Mouse (Mus musculus): Measurements from ENCODE around the gene Mtor. TPM values are rescaled to one million over a fixed set of nuclear protein-coding genes. Genes with fewer than 3 reads are reported as not detected.

The Mtor gene
- polyA plus RNA-seq, 1 experiment from 2014 or later = 27.2 TPM

DNA sequence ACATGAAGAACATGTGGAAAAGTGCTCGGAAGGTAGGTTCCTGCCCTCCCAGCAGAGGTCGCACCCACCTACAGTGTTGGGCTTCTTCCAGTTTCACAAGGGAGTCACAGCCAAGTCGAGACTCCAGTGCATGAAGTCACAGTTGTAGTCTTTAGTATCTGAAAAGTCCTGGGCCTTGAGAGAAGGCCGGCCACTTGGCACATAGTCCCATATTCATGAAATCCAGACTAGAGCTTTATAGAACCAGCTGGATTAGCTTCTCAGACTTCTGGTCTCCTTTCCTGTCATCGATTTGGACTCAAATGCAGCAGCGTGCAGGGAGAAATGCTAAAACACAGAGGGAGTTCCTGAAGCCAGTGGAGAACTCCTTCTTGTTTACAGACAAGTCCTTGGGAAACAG lies 82.4 kb downstream of the Mtor start:
- Histone ChIP-seq H3K36me3 (ENCODE audit: control insufficient read depth, insufficient read depth, low read length) (peaks cover 84% of the 10 kb centered on the region), H3K4me3 (ENCODE audit: low read length) (no peak overlapping the region), H3K27ac (ENCODE audit: low read depth, low read length) (no peak overlapping the region), H3K27me3 (ENCODE audit: control insufficient read depth, insufficient read depth, low read length) (no peaks in the 10 kb centered on the region), H3K9me3 (ENCODE audit: control insufficient read depth, low read length) (no peaks in the 10 kb centered on the region), H3K4me1 (ENCODE audit: control insufficient read depth, insufficient read depth, low read length) (no peaks in the 10 kb centered on the region), H3K9ac (ENCODE audit: low read depth, low read length) (no peak overlapping the region), H3K4me2 (replicated peaks; ENCODE audit: low read depth, low read length) (no peak overlapping the region)
- no peak for ATAC-seq (ENCODE audit: low FRiP score, low TSS enrichment)
- 93% methylated on average over 6 of the region's 6 CpGs for WGBS

DNA sequence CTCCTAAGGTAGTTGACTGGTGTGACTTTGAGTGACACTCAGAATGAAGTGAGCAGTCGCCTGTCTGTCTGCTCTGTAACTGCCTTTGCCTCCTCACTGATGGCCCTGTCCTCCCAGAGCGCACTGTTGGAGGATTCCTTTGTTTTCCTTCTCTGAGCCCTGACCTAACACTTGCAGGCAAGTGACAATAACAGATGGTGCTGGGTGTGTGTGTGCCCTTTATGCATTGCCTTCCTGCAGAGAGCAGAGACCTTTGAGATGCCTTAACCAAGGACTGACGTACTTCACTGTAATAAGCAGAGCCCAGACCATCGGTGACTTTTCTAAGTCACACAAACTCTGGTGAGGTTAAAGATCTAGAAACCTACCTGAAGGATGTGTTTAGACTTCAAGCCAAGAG lies 82.9 kb downstream of the Mtor start:
- ATAC-seq (ENCODE audit: low FRiP score, low TSS enrichment) = no peak
- H3K27ac ChIP-seq (ENCODE audit: low read depth, low read length) = no peak overlapping the region
- peaks cover 84% of the 10 kb centered on the region for H3K36me3 ChIP-seq (ENCODE audit: control insufficient read depth, insufficient read depth, low read length)
- no peaks in the 10 kb centered on the region for H3K9me3 ChIP-seq (ENCODE audit: control insufficient read depth, low read length)
- no peaks in the 10 kb centered on the region for H3K4me1 ChIP-seq (ENCODE audit: control insufficient read depth, insufficient read depth, low read length)
- H3K27me3 ChIP-seq (ENCODE audit: control insufficient read depth, insufficient read depth, low read length) = no peaks in the 10 kb centered on the region
- no peak overlapping the region for H3K4me3 ChIP-seq (ENCODE audit: low read length)
- H3K4me2 ChIP-seq (replicated peaks; ENCODE audit: low read depth, low read length) = no peak overlapping the region
- H3K9ac ChIP-seq (ENCODE audit: low read depth, low read length) = no peak overlapping the region
- 63% methylated on average over 4 of the region's 4 CpGs for WGBS

DNA sequence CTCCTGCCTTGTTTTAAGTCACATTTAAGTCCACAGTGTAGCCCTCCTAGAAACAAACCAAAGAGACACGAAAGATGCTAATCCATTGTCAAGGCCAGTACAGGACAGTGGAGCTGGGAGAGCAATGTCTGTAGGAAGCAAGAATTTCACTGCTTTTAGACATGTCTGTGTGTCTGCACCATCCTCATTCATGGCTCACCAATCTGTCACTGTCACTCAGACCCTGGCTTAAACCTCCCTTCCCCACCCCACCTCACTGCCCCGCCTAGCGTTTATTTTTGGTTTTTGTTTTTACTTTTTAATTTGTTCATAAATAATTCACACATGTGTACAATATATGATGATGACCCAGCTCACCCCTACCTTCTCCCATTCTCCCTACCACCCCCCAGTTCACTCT lies 84.1 kb downstream of the Mtor start:
- H3K36me3 ChIP-seq (ENCODE audit: control insufficient read depth, insufficient read depth, low read length) = peaks cover 86% of the 10 kb centered on the region
- no peaks in the 10 kb centered on the region for H3K27me3 ChIP-seq (ENCODE audit: control insufficient read depth, insufficient read depth, low read length)
- H3K4me3 ChIP-seq (ENCODE audit: low read length) = no peak overlapping the region
- no peak overlapping the region for H3K27ac ChIP-seq (ENCODE audit: low read depth, low read length)
- H3K9me3 ChIP-seq (ENCODE audit: control insufficient read depth, low read length) = no peaks in the 10 kb centered on the region
- no peak for ATAC-seq (ENCODE audit: low FRiP score, low TSS enrichment)
- 94% methylated on average over 3 of the region's 3 CpGs for WGBS
- H3K9ac ChIP-seq (ENCODE audit: low read depth, low read length) = no peak overlapping the region
- no peaks in the 10 kb centered on the region for H3K4me1 ChIP-seq (ENCODE audit: control insufficient read depth, insufficient read depth, low read length)
- H3K4me2 ChIP-seq (replicated peaks; ENCODE audit: low read depth, low read length) = no peak overlapping the region

DNA sequence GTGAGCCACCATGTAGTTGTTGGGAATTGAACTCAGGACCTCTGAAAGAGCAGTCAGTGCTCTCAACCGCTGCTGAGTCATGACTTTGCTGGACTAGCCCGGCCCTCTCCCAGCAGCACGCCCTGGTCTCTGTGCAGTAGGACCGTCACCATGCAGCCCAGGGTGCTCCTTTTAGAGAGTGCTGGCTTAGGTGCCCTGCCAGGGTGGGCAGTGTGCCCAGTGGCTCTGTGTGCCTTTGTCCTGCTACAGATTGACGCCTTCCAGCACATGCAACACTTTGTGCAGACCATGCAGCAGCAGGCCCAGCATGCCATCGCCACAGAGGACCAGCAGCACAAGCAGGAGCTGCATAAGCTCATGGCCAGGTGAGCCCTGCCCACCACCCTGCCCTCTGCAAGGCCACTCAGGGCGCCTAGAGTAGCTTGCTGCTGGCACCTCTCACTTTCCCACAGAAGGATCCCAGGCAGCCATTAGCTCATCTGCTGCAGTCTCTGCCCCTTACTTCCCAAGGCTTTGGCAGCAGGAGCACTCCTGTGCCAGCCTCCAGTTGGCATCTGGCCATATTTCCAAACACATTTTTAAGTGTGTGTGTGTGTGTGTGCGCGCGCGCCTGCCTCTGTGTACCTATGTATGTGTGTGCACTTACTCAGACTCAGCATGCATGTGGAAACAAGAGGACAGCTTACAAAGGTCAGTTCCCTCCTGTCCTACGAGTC lies 85.4 kb downstream of the Mtor start:
- WGBS = 89% methylated on average over 12 of the region's 12 CpGs
- Histone ChIP-seq H3K36me3 (ENCODE audit: control insufficient read depth, insufficient read depth, low read length) (peaks cover 90% of the 10 kb centered on the region), H3K27me3 (ENCODE audit: control insufficient read depth, insufficient read depth, low read length) (no peaks in the 10 kb centered on the region), H3K4me3 (ENCODE audit: low read length) (no peak overlapping the region), H3K27ac (ENCODE audit: low read depth, low read length) (no peak overlapping the region), H3K9ac (ENCODE audit: low read depth, low read length) (no peak overlapping the region), H3K9me3 (ENCODE audit: control insufficient read depth, low read length) (no peaks in the 10 kb centered on the region), H3K4me2 (replicated peaks; ENCODE audit: low read depth, low read length) (no peak overlapping the region), H3K4me1 (ENCODE audit: control insufficient read depth, insufficient read depth, low read length) (no peaks in the 10 kb centered on the region)
- no peak for ATAC-seq (ENCODE audit: low FRiP score, low TSS enrichment)

DNA sequence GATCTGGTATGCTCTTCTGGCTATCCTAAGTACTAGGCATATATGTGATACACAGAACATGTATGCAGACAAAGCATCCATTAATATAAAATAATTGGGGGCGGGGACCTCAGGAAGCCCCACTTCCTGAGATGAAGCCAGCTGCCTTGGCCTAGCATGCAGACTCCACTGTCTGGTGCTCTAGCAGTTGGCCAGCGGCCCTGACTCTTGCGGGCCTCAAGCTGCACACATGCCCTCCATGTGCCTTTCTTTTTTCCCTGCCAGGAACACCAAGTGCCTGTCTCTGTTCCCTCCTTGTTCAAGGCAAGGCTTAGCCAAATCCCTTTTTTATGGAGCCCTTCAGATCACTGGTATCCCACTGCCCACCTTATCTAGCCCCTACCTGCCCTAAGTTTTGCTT lies 87.5 kb downstream of the Mtor start:
- Histone ChIP-seq H3K4me3 (ENCODE audit: low read length) (no peak overlapping the region), H3K9ac (ENCODE audit: low read depth, low read length) (no peak overlapping the region), H3K4me1 (ENCODE audit: control insufficient read depth, insufficient read depth, low read length) (no peaks in the 10 kb centered on the region), H3K4me2 (replicated peaks; ENCODE audit: low read depth, low read length) (no peak overlapping the region), H3K36me3 (ENCODE audit: control insufficient read depth, insufficient read depth, low read length) (peaks cover 95% of the 10 kb centered on the region), H3K27me3 (ENCODE audit: control insufficient read depth, insufficient read depth, low read length) (no peaks in the 10 kb centered on the region), H3K9me3 (ENCODE audit: control insufficient read depth, low read length) (no peaks in the 10 kb centered on the region), H3K27ac (ENCODE audit: low read depth, low read length) (no peak overlapping the region)
- ATAC-seq (ENCODE audit: low FRiP score, low TSS enrichment) = no peak
- 93% methylated on average over 3 of the region's 3 CpGs for WGBS

DNA sequence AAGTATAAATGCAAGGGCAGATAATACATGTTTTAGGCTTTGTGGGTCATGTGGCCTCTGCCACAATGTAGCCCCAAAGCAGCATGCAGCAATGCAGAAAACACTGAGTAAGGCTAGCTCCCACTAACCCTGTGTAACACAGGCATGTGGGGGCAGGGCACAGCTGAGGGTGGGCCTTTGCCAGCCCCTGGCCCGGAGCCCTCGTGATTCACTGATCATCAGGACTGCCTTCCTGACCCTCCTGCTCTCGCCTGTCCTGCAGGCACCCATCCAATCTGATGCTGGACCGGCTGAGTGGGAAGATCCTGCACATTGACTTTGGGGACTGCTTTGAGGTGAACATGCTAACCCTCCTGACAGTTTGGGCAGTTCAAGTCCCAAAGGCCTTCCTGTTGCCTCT lies 100.7 kb downstream of the Mtor start:
- H3K27ac ChIP-seq (ENCODE audit: low read depth, low read length) = no peak overlapping the region
- 84% methylated on average over 4 of the region's 4 CpGs for WGBS
- H3K4me1 ChIP-seq (ENCODE audit: control insufficient read depth, insufficient read depth, low read length) = no peaks in the 10 kb centered on the region
- no peaks in the 10 kb centered on the region for H3K9me3 ChIP-seq (ENCODE audit: control insufficient read depth, low read length)
- no peaks in the 10 kb centered on the region for H3K27me3 ChIP-seq (ENCODE audit: control insufficient read depth, insufficient read depth, low read length)
- H3K4me3 ChIP-seq (ENCODE audit: low read length) = no peak overlapping the region
- no peak for ATAC-seq (ENCODE audit: low FRiP score, low TSS enrichment)
- H3K9ac ChIP-seq (ENCODE audit: low read depth, low read length) = no peak overlapping the region
- H3K4me2 ChIP-seq (replicated peaks; ENCODE audit: low read depth, low read length) = no peak overlapping the region
- peaks cover 81% of the 10 kb centered on the region for H3K36me3 ChIP-seq (ENCODE audit: control insufficient read depth, insufficient read depth, low read length)

DNA sequence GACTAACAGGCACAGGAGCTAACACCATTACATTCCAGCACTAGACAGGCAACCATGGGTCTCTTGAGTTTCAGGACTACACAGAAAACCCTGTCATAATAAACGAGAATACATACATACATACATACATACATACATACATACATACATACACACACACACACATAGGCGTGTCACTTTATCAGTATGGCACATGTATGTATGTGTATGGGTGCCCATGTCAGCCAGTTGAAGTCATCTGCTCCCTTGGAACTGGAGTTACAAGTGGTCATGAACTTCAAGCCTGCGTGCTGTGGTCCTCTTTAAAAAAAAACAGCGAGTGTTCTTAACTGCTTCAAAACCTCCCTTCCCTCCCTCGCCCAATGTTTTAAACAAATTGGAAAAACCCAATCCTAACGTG lies 109.4 kb downstream of the Mtor start:
- H3K36me3 ChIP-seq (ENCODE audit: control insufficient read depth, insufficient read depth, low read length) = peaks cover 56% of the 10 kb centered on the region
- ATAC-seq (ENCODE audit: low FRiP score, low TSS enrichment) = peak; percentile 46
- 0 out of 2 replicates have a peak, but pooled peaks cover 3% of the 10 kb centered on the region for H3K4me1 ChIP-seq (ENCODE audit: control insufficient read depth, insufficient read depth, low read length)
- H3K4me2 ChIP-seq (replicated peaks; ENCODE audit: low read depth, low read length) = peak overlapping the region; percentile 70
- H3K27me3 ChIP-seq (ENCODE audit: control insufficient read depth, insufficient read depth, low read length) = no peaks in the 10 kb centered on the region
- peak overlapping the region; percentile 93 for H3K4me3 ChIP-seq (ENCODE audit: low read length)
- peak overlapping the region; percentile 92 for H3K27ac ChIP-seq (ENCODE audit: low read depth, low read length)
- no peaks in the 10 kb centered on the region for H3K9me3 ChIP-seq (ENCODE audit: control insufficient read depth, low read length)
- H3K9ac ChIP-seq (ENCODE audit: low read depth, low read length) = peak overlapping the region; percentile 97
- WGBS = 36% methylated on average over 6 of the region's 6 CpGs

DNA sequence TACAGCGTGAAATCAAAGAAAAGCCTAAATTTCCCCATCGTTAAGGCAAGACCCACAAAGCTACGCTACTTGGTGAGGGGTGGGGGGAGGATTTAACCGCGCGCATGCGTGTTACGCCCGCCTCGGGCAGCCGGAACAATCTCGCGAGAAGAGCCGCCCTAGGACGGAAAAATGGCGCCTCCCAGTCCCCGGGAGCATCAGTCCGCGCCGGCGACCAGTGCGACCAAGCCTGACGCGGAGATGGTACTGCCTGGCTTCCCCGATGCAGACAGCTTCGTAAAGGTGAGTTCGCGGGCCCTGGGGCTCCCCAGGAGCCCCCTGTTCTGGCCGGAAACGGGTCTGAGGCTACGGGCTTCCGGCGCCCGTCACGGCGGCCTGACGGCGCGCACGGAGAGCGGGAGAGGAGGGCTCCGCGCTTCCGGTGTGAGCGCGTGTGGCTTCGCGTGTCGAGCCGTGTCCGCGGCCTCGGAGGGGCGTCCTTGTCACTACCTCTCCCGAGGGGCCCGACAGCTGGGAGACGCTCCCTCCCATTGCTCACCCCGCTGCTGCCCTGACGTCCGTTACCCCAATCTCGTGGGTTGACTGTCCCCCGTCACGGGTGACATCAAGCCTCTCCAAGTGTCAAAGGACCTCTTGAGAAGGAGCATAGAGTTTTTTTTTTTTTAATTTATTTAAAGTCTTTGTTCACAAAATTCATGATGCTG lies 110.0 kb downstream of the Mtor start, which contains the start of gene Exosc10:
Gene Exosc10, plus strand, starts transcription at position 133 of the 704 bp plus-strand sequence.
- Histone ChIP-seq H3K9me3 (ENCODE audit: control insufficient read depth, low read length) (no peaks in the 10 kb centered on the region), H3K4me2 (replicated peaks; ENCODE audit: low read depth, low read length) (peak within 1 kb of the TSS; percentile 70), H3K27ac (ENCODE audit: low read depth, low read length) (peak within 1 kb of the TSS; percentile 92), H3K36me3 (ENCODE audit: control insufficient read depth, insufficient read depth, low read length) (peaks cover 56% of the 10 kb centered on the region), H3K4me1 (ENCODE audit: control insufficient read depth, insufficient read depth, low read length) (0 out of 2 replicates have a peak, but pooled peaks cover 3% of the 10 kb centered on the region), H3K9ac (ENCODE audit: low read depth, low read length) (peak within 1 kb of the TSS; percentile 97), H3K4me3 (ENCODE audit: low read length) (peak within 1 kb of the TSS; percentile 93), H3K27me3 (ENCODE audit: control insufficient read depth, insufficient read depth, low read length) (no peaks in the 10 kb centered on the region)
- under 1% methylated on average over 59 of the region's 63 CpGs for WGBS
- peak; percentile 94 for ATAC-seq (ENCODE audit: low FRiP score, low TSS enrichment)

DNA sequence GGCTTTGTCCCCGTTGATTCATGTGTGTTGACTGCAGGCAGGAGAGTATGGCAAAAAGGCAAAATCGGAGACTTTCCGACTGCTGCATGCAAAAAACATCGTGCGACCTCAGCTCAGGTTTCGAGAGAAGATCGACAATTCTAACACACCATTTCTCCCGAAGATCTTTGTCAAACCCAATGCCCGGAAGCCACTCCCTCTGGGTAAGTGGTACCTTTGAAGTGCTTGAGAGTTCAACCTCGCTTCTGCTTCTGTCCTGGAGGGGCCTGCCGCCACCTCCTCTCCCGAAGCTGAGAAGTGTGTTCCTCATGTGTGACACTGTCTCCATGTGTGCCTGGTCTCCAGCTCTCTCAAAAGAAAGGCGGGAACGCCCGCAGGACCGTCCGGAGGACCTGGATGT lies 114.3 kb downstream of the Mtor start:
- no peaks in the 10 kb centered on the region for H3K9me3 ChIP-seq (ENCODE audit: control insufficient read depth, low read length)
- no peak overlapping the region for H3K4me3 ChIP-seq (ENCODE audit: low read length)
- no peak for ATAC-seq (ENCODE audit: low FRiP score, low TSS enrichment)
- no peak overlapping the region for H3K4me2 ChIP-seq (replicated peaks; ENCODE audit: low read depth, low read length)
- H3K9ac ChIP-seq (ENCODE audit: low read depth, low read length) = no peak overlapping the region
- peaks cover 78% of the 10 kb centered on the region for H3K36me3 ChIP-seq (ENCODE audit: control insufficient read depth, insufficient read depth, low read length)
- no peak overlapping the region for H3K27ac ChIP-seq (ENCODE audit: low read depth, low read length)
- 97% methylated on average over 17 of the region's 17 CpGs for WGBS
- 0 out of 2 replicates have a peak, but pooled peaks cover 3% of the 10 kb centered on the region for H3K4me1 ChIP-seq (ENCODE audit: control insufficient read depth, insufficient read depth, low read length)
- H3K27me3 ChIP-seq (ENCODE audit: control insufficient read depth, insufficient read depth, low read length) = no peaks in the 10 kb centered on the region

Data from kidney, embryonic 14.5 days (tissue).